Mouse (Mus musculus) T-helper 1 cell (primary cell): ENCODE results near the gene H2-M10.6.

Experiments used
- in situ Hi-C: fragments of 300-600 bp; cut with MboI, MseI; formaldehyde crosslinking; loops from one replicate; pipeline ENCODE4 v1.15.1; 2025; ENCODE audit warnings: high pct_unique_total_duplicates

The H2-M10.6 gene

DNA sequence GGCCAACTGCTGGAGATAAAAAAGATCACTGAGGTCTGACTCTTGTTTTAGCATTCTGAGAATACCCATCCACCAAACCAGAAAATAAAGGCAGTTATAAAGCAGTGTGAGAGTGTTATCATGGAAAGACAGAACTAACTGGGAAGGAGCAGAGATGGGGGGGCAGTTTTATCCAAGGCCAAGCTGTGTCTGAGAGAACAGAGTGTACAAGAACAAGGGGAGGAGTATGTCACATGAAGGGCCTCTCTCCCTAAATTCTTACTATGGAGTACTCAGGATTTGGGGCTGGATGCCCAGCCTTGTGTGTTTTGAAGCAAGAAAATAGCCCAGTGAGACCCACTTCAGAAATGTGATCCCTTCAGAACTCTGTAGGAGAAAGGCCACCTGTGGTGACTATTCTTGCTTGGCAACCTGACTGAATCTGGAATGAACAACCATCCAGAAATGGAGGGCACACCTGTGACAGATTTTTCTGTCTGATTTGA is 29.0 kb downstream of the H2-M10.6 start:
- in situ Hi-C loops, result no loop called here

DNA sequence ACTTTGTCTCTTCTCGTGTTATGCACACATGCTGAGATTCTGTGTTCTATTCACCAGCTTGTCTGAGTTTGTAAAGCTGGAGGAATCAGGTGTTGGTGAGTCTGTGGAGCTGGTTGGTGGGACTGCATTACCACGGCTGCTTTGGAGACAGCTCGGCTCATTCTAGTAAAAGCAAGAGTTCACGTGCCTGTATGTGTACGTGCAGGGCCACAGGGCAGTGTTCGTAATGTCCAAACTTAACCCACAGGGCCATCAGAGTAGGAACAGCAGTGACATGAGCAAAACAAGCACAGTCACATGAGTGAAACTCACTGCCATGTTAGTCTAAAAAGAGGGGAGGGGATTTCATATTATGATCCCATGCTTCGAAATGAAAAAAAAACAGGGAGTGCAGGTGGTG is 31.7 kb downstream of the H2-M10.6 start:
- in situ Hi-C loops, result no loop called here

DNA sequence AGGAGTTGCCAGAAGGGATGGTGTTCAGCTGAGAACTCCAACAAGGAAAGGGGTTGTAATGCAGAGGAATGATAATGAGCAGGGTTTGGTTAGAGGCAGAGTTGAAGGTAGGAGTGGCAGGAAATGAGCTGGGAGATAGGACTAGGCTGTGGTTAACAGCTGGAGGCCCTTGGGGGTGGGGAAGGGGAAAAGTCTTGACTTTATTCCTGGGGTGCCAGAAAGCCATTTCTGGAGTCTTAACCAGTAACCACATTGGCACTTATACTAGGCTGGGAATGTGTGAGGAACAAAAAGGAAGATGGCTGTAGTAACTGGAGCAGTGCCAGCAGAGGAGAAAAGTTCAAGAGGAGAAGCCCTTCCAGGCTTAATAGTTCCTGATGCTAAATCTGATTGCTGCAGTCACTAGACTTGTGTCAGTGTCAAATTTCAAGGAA is 32.3 kb downstream of the H2-M10.6 start:
- in situ Hi-C loops, result no loop called here

DNA sequence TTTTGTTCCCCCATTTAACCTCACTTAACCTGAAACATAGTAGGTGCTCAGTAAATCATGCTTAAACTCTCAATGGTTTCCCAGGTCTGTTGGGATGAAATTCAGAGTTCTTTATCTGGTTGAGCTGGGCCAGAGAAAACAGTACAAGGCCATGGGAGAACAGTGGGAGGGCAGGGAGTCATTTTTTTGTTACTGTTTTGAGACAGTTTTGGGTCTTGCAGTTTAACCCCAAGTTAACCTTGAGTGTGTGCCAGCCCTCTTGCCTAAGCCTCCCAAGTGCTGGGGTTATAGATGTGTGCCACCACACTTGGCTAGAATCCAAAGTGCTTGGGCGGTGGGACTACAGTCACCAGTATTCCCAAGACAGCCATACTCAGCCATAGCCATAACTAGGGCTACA is 32.8 kb downstream of the H2-M10.6 start:
- in situ Hi-C loops, result no loop called here

DNA sequence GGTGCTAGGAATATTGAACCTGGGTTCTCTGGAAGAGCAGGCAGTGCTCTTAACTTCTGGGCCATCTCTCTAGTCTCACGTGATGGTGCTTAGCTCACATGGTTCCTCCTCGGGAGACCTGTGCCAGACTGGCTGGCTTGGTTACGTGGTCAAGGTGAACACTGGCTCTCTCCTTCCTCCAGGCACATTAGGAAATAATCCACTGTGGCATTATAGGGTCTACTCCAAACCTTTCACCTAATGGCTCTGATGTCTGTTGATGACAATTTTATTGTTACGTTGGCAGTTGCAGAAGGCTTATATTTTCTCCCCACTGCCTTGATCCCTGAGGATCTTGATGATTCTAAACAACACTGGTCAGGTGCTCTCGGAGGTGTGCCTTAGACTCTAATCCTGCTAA is 36.9 kb downstream of the H2-M10.6 start:
- in situ Hi-C loops, result no loop called here

DNA sequence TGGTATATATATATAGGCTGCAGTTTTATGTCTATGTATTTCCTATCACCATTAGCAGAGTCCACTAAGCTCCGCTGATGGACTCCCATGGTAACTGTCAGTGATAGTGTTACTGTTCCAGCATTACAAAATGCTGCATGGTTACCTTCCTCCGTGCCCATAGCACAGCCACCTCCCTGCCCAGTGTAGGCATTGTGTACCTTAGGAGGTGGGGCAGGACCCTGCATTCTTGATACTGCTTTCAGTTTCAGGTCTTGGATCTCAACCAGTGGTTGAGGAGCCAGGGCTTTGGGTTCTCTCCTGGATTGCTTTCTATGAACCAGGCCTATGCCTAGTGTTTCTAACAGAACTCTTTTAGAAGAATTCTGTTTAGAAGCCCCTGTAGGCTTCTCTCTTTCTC is 38.0 kb downstream of the H2-M10.6 start:
- in situ Hi-C loops, result loop anchor here (25.0 kb wide), 1 partner anchor 1812 kb away; no protein-coding TSS in a partner anchor

DNA sequence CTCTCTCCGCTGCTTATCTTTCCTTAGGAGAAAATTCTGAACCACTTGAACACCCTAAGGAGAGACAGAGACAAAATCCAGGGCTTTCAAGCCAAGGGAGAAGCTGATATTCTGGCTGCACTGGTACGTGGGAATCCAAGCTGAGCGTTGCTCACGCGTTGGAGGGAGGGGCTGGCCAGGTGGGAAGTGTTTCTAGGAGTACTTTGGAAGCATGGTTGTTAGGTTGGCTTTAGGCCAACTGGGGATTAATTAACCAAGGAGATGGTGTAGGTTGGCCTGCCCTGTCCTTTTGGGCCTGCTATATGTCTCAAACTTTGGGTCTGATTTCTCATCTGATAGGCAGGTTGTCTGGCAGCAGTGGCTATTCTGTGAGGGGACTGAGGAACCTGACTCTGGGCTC is 39.2 kb downstream of the H2-M10.6 start:
- in situ Hi-C loops, result loop anchor here (25.0 kb wide), 1 partner anchor 1811 kb away; no protein-coding TSS in a partner anchor

DNA sequence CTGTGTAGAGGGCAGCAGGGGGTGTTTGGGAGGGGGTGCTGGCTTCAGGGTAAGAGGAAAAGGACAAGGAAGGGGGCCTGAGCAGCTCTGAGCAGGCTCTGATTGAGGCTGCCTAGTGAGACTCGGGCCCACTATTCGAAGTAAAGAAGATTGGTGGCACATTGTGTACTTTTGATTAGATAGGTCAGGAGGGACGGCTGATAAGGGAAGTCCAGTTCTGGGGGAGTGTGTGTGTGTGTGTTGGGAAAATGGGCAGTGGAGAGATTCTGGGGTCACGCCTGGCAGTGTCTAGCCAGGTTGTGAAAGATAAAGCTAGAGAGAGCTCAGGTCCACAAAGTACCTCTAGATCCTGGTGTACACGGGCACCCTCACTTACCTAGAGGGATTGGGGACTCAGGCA is 39.7 kb downstream of the H2-M10.6 start:
- in situ Hi-C loops, result loop anchor here (25.0 kb wide), 1 partner anchor 1811 kb away; no protein-coding TSS in a partner anchor

DNA sequence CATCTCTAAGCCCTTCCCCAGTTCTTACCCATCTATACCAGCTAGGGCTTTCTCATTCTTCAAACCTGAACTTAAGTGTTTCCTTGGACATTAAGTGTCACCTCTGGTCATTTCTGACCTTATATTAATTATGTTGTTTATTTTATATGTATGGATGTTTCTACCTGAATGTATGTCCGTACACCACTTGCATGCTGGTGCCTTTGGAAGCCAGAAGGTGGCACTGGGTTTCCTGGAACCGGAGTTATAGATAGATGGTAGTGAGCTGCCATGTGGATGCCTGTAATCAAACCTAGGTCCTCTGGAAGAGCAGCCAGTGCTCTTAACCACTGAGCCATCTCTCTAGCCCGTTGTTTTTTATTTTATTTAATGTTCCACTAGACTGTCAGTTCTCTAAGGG is 43.5 kb downstream of the H2-M10.6 start:
- in situ Hi-C loops, result loop anchor here (25.0 kb wide), 1 partner anchor 1807 kb away; no protein-coding TSS in a partner anchor

DNA sequence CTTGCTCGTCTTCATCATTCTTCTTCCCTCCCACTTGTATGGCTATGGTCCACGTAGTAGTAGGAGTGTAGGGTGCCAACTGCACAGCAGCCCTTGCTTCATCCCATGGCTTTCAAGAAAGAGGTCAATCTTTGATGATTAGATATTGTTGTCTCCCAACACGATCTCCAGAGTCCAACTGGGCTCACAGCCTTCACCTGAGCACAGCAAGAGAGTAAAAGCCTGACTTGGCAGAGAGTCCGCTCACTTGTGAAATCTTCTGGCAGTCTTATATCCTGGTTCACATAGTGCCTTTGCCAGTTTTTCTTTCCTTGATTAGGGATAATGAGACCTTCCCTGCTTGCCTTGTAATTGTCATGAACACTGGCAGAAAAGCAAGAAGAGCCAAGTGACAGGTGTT is 44.3 kb downstream of the H2-M10.6 start:
- in situ Hi-C loops, result loop anchor here (25.0 kb wide), 1 partner anchor 1806 kb away; no protein-coding TSS in a partner anchor

DNA sequence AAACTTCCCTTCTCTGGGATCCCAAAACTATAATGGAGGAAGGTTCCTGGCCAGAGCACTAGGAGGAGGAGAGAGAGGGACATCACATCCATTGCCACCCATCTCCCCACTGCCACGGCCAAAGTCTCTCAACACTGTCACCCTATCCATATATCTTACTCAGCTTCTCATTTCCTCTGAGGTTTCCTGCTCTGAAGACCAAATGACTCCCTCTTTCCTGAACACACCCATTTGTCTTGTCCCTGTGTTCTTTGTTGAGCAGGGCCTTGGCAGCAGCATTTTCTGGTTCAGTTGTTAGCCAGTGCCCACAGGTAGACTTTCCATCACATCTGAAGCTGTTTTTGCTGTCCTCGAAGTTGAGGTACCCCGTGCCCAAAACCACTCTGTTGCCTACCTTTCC is 46.2 kb downstream of the H2-M10.6 start:
- in situ Hi-C loops, result loop anchor here (25.0 kb wide), 1 partner anchor 1804 kb away; no protein-coding TSS in a partner anchor

DNA sequence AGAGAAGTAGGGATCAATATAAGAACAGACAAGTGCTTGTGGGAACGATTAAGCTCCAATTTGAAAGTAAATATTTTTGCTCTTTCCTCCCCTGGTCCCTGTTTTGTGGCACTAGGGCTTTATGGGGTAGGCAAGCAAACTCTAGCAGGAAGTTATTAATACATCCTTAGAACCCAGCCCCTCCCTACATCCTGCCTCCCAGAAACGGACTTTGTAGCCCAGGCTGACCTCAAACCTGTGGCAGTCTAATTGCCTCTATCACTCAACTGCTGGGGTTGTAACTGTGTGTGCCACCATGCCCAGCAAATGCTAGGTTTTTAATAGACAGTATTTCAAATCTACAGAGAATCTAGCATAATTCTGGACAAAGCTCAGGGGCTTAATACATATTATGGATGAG is 49.7 kb downstream of the H2-M10.6 start:
- in situ Hi-C loops, result loop anchor here (25.0 kb wide), 1 partner anchor 1801 kb away; no protein-coding TSS in a partner anchor
